Mouse (Mus musculus): ENCODE data around the gene Frmd5.
A peak's percentile ranks its signal among the peaks of the same experiment; 100 is the strongest.
"Not testable (repeated sequence)": the region's sequence is repeated elsewhere in the genome, so short reads cannot be mapped to it uniquely, and the experiment has no call there.

Frmd5 gene

GRCm38 (mm10) chr2:121571780-121572179 lies 235.1 kb downstream of the Frmd5 start:
- peak; percentile 93 for DNase-seq (ENCODE audit: low read depth)

- no peak for DNase-seq (ENCODE audit: low read depth)
Measured at GRCm38 (mm10) chr2:121570999-121571655, 235.8 kb downstream of the Frmd5 start.

- no peak for DNase-seq (ENCODE audit: low read depth)
Measured at GRCm38 (mm10) chr2:121570049-121570448, 236.8 kb downstream of the Frmd5 start.

GRCm38 (mm10) chr2:121565911-121566310 lies 241.0 kb downstream of the Frmd5 start:
- DNase-seq (ENCODE audit: low read depth): no peak

GRCm38 (mm10) chr2:121563117-121563516 lies 243.8 kb downstream of the Frmd5 start:
- peak; percentile 23 for DNase-seq (ENCODE audit: low read depth)

- no peak for DNase-seq (ENCODE audit: low read depth)
Measured at GRCm38 (mm10) chr2:121551271-121551670, 255.6 kb downstream of the Frmd5 start.

GRCm38 (mm10) chr2:121549630-121550029 lies 257.3 kb downstream of the Frmd5 start:
- no peak for DNase-seq (ENCODE audit: low read depth)

GRCm38 (mm10) chr2:121544829-121545228 lies 262.1 kb downstream of the Frmd5 start:
- DNase-seq (ENCODE audit: low read depth): no peak

- peak; percentile 21 for DNase-seq (ENCODE audit: low read depth)
Measured at GRCm38 (mm10) chr2:121525056-121525455, 281.8 kb downstream of the Frmd5 start.

GRCm38 (mm10) chr2:121522830-121523229 lies 284.1 kb downstream of the Frmd5 start:
- not testable (repeated sequence) for DNase-seq (ENCODE audit: low read depth)

GRCm38 (mm10) chr2:121522006-121522405 lies 284.9 kb downstream of the Frmd5 start:
- no peak for DNase-seq (ENCODE audit: low read depth)

GRCm38 (mm10) chr2:121518711-121519110 lies 288.2 kb downstream of the Frmd5 start:
- DNase-seq (ENCODE audit: low read depth): not testable (repeated sequence)

- no peak for DNase-seq (ENCODE audit: low read depth)
Measured at GRCm38 (mm10) chr2:121518106-121518505, 288.8 kb downstream of the Frmd5 start.

GRCm38 (mm10) chr2:121514211-121514610 lies 292.7 kb downstream of the Frmd5 start:
- DNase-seq (ENCODE audit: low read depth): no peak

- DNase-seq (ENCODE audit: low read depth): not testable (repeated sequence)
Measured at GRCm38 (mm10) chr2:121512991-121513765, 293.7 kb downstream of the Frmd5 start.

GRCm38 (mm10) chr2:121511401-121511800 lies 295.5 kb downstream of the Frmd5 start:
- DNase-seq (ENCODE audit: low read depth): no peak

GRCm38 (mm10) chr2:121509584-121509983 lies 297.3 kb downstream of the Frmd5 start:
- DNase-seq (ENCODE audit: low read depth): peak; percentile 78

- no peak for DNase-seq (ENCODE audit: low read depth)
Measured at GRCm38 (mm10) chr2:121507951-121508330, 298.9 kb downstream of the Frmd5 start.

GRCm38 (mm10) chr2:121507173-121507950 lies 299.5 kb downstream of the Frmd5 start:
- no peak for DNase-seq (ENCODE audit: low read depth)

- DNase-seq (ENCODE audit: low read depth): peak; percentile 88
Measured at GRCm38 (mm10) chr2:121505942-121506882, 300.7 kb downstream of the Frmd5 start, which contains the start of the genes Mfap1a and Wdr76. Gene Mfap1a, minus strand, starts transcription at chr2:121506665. Gene Wdr76, plus strand, starts transcription at chr2:121506723.

GRCm38 (mm10) chr2:121501550-121501949 lies 305.3 kb downstream of the Frmd5 start:
- DNase-seq (ENCODE audit: low read depth): not testable (repeated sequence)

All from NIH3T3 (cell line).